Mouse (Mus musculus) mouse embryonic stem cell (cell line): ENCODE measurements at regions not wholly inside any gene's neighbourhood (a gene's known extent, or its start where the extent isn't known, plus 50 kb on each side); places are given as distances from the start of the nearest gene placed in this dataset.

Experiments used
- in situ Hi-C, 2 experiments: fragments of 300-500 bp; cut with MboI; formaldehyde crosslinking; loops; 1 replicate in 1 of 2; 3 replicates in 1 of 2; pipeline ENCODE4 v1.14.3; 2019 to 2020; ENCODE audit warnings: low sequenced_read_pairs in 2 of 2, low pct_unique_long_range_greater_than_20kb in 1 of 2, mixed read lengths in 1 of 2; ENCODE audit not compliant: unreplicated experiment in 1 of 2

- in situ Hi-C loops = loop anchor here in 1 of 2 experiments (25.0 kb wide), 1 partner anchor 680 kb away; no protein-coding TSS in a partner anchor
These were observed 237.5 kb downstream of the Uaca start for GRCm38 (mm10) chr9:61031699-61032447.

- in situ Hi-C loops = loop anchor here in 1 of 2 experiments (25.0 kb wide), 1 partner anchor 680 kb away; no protein-coding TSS in a partner anchor
These were observed 238.4 kb downstream of the Uaca start for GRCm38 (mm10) chr9:61032448-61033433.

GRCm38 (mm10) chr9:61033593-61033992 lies 239.3 kb downstream of the Uaca start:
- in situ Hi-C loops = loop anchor here in 1 of 2 experiments (25.0 kb wide), 1 partner anchor 679 kb away; no protein-coding TSS in a partner anchor

GRCm38 (mm10) chr9:61042063-61042462 lies 247.7 kb downstream of the Uaca start:
- in situ Hi-C loops = loop anchor here in 1 of 2 experiments (25.0 kb wide), 1 partner anchor 670 kb away; no protein-coding TSS in a partner anchor

- in situ Hi-C loops = loop anchor here in 1 of 2 experiments (25.0 kb wide), 1 partner anchor 667 kb away; no protein-coding TSS in a partner anchor
These were observed 250.6 kb downstream of the Uaca start for GRCm38 (mm10) chr9:61044983-61045382.

GRCm38 (mm10) chr9:61046517-61046916 lies 252.2 kb downstream of the Uaca start:
- in situ Hi-C loops = loop anchor here in 1 of 2 experiments (25.0 kb wide), 1 partner anchor 666 kb away; no protein-coding TSS in a partner anchor

GRCm38 (mm10) chr9:61047289-61047688 lies 252.9 kb downstream of the Uaca start:
- in situ Hi-C loops = loop anchor here in 1 of 2 experiments (25.0 kb wide), 1 partner anchor 665 kb away; no protein-coding TSS in a partner anchor

- in situ Hi-C loops = loop anchor here in 1 of 2 experiments (25.0 kb wide), 1 partner anchor 664 kb away; no protein-coding TSS in a partner anchor
These were observed 254.2 kb downstream of the Uaca start for GRCm38 (mm10) chr9:61048576-61048975.

GRCm38 (mm10) chr9:61052621-61053020 lies 258.3 kb downstream of the Uaca start:
- in situ Hi-C loops = no loop called here

GRCm38 (mm10) chr9:61054427-61054826 lies 260.1 kb downstream of the Uaca start:
- in situ Hi-C loops = no loop called here

GRCm38 (mm10) chr9:61055392-61055791 lies 261.1 kb downstream of the Uaca start:
- in situ Hi-C loops = no loop called here

GRCm38 (mm10) chr9:61055928-61056730 lies 261.8 kb downstream of the Uaca start:
- in situ Hi-C loops = no loop called here

- in situ Hi-C loops = no loop called here
These were observed 262.5 kb downstream of the Uaca start for GRCm38 (mm10) chr9:61056731-61057270.

- in situ Hi-C loops = no loop called here
These were observed 264.9 kb downstream of the Uaca start for GRCm38 (mm10) chr9:61059225-61059624.

GRCm38 (mm10) chr9:61060958-61061357 lies 266.6 kb downstream of the Uaca start:
- in situ Hi-C loops = no loop called here

GRCm38 (mm10) chr9:61064714-61065305 lies 270.5 kb downstream of the Uaca start:
- in situ Hi-C loops = no loop called here

- in situ Hi-C loops = no loop called here
These were observed 275.4 kb downstream of the Uaca start for GRCm38 (mm10) chr9:61069553-61070314.
